Mouse (Mus musculus) CD4-positive, CD25-positive, alpha-beta regulatory T cell, adult 9 weeks (primary cell): ENCODE measurements around the gene Tomm20. TPM values are rescaled to one million over a fixed set of nuclear protein-coding genes. Genes with fewer than 3 reads are reported as not detected.

Experiments
- polyA plus RNA-seq: library from polyadenylated mRNA; unstranded; fragments of 100-300 nt; shearing (Covaris generic); gene quantifications from one replicate; pipeline ENCODE4 v1.2.1, GENCODE M21; 2017

The Tomm20 gene
- 40.0 TPM for polyA plus RNA-seq

DNA sequence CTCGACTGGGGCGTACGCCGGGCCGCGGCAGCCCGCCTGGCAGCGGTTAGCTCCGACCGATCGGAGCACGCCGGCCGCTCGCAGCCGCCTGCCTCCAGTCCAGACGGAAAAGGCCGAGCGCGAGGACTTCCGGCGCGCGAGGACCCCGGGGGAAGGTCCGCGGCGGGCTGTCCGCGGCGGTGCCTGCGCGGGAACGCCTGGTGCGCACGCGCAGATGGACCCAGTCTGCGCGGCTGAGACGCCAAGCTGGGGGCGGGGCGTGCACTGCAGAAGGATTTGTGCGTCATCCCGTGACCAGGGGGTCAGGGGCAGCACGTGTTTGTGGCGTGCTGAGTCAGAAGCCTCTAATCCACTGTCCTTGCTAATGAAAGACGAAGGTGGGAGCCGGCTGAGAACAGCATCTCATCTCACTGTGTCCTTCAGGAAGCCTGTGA, at the start of gene Tomm20:
TSS of gene Tomm20 (minus strand) at position 115 of the 434 bp plus-strand sequence.

DNA sequence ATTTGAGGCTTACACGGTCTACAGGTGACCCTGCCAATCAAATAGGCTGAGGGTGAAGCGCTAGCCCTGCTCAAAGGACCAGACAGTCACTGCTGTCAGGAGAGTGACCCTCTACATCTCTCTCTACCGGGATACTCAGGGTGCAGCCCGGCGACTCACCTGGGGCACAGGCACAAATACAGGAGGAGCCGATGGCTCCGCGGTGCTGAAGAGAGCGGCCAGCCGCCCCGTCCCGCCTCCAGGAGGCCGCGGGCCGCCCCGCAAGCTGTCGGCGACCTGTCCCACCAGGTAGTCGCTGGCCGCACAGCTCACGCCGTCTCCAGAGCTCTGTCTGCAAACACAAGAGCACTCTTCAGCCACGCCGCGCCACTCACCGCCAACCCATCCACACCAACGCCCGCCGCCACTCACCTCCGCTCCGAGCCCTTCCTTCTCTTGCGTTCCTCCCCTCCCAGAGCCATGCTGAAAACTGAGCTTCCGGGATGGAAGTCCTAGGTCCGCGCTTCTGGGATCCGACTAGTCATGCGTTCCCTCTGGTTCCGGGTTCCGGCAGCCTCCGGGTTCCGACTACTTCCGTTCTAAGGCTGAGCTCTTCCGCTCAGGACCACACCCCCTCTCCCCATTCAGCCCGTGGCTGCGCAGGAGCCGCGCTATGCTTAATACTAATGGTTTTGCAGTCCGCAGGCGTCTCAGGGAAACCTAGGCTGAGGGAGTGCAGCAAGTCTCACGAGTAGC, 25.1 kb upstream of the Tomm20 start, which contains the start of gene Rbm34:
TSS of gene Rbm34 (minus strand) at position 493 of the 735 bp plus-strand sequence.

Other genes with a start within 250 kb of the Tomm20 start
- gene Rbm34, start 25.2 kb upstream of the Tomm20 start, polyA plus RNA-seq, result 39.1 TPM
- gene Pard3, start 118.0 kb upstream of the Tomm20 start, polyA plus RNA-seq, result not detected